10 mouse cellular contexts compared by ENCODE assay signal in genomic region chr8:97251458-97251865, GRCm38 (mm10).
DNase-seq lines count a peak whose midpoint lies in the region; ATAC-seq and TF ChIP-seq lines count a peak whose summit lies in the region.
"Had no signal": no experiment of that assay in that cellular context is flagged by ENCODE, and none has a peak within 500 bp of the region (broad histone marks: within the 10 kb centered on the region; RNA-seq: fewer than 3 reads in every experiment).

No protein-coding gene starts in this region.

- no peak for TF ChIP-seq POLR2A in lung, adult 2 months (IDR thresholded peaks at IDR 0.05; ENCODE audit: borderline replicate concordance, extremely low read depth, low read depth, low read length)
- TF ChIP-seq POLR2A in kidney, adult 2 months (IDR thresholded peaks at IDR 0.05; ENCODE audit: low read depth, low read length) = no peak

- peak; percentile 24 for DNase-seq in lung, postnatal 0 days (ENCODE audit: low spot score)
- no peak for DNase-seq in lung, adult 2 months
- DNase-seq in kidney, adult 2 months = peak; percentile 54
- no peak for DNase-seq in spleen, adult 12 weeks (ENCODE audit: low spot score)

- WGBS in forebrain, embryonic 13.5 days = 50% methylated on average over 5 of the region's 5 CpGs
- 32% methylated on average over 5 of the region's 5 CpGs for WGBS in forebrain, embryonic 15.5 days
- WGBS in lung, postnatal 0 days = 37% methylated on average over 5 of the region's 5 CpGs
- WGBS in lung, adult 2 months = 50% methylated on average over 5 of the region's 5 CpGs
- 18% methylated on average over 5 of the region's 5 CpGs for WGBS in kidney, adult 2 months
- 10% methylated on average over 5 of the region's 5 CpGs for WGBS in limb, embryonic 13.5 days

- H3K4me3 ChIP-seq in forebrain, embryonic 13.5 days = no peak overlapping the region
- no peak overlapping the region for H3K4me3 ChIP-seq in forebrain, embryonic 15.5 days
- no peak overlapping the region for H3K4me3 ChIP-seq in lung, postnatal 0 days (ENCODE audit: low read depth, low read length)
- no peak overlapping the region for H3K4me3 ChIP-seq in lung, adult 2 months (replicated peaks; ENCODE audit: extremely low read depth, low read depth, low read length)
- no peak overlapping the region for H3K4me3 ChIP-seq in kidney, adult 2 months (ENCODE audit: insufficient read depth, low read depth, low read length)
- no peak overlapping the region for H3K4me3 ChIP-seq in limb, embryonic 13.5 days
- H3K4me3 ChIP-seq: embryonic facial prominence, embryonic 12.5 days had no signal

- no peaks in the 10 kb centered on the region for H3K9me3 ChIP-seq in forebrain, embryonic 13.5 days (replicated peaks)
- H3K9me3 ChIP-seq in forebrain, embryonic 15.5 days = no peaks in the 10 kb centered on the region
- H3K9me3 ChIP-seq in lung, postnatal 0 days (ENCODE audit: low read length) = no peaks in the 10 kb centered on the region
- no peaks in the 10 kb centered on the region for H3K9me3 ChIP-seq in limb, embryonic 13.5 days
- H3K9me3 ChIP-seq: embryonic facial prominence, embryonic 12.5 days had no signal

- H3K27me3 ChIP-seq in forebrain, embryonic 13.5 days = no peaks in the 10 kb centered on the region
- no peaks in the 10 kb centered on the region for H3K27me3 ChIP-seq in forebrain, embryonic 15.5 days
- no peaks in the 10 kb centered on the region for H3K27me3 ChIP-seq in lung, postnatal 0 days (replicated peaks; ENCODE audit: insufficient read depth, low read length)
- H3K27me3 ChIP-seq in kidney, adult 2 months (replicated peaks; ENCODE audit: control insufficient read depth, insufficient read depth, low read length) = no peaks in the 10 kb centered on the region; the same call in 1 of the 2 replicates
- peaks cover 13% of the 10 kb centered on the region for H3K27me3 ChIP-seq in limb, embryonic 13.5 days
- H3K27me3 ChIP-seq: embryonic facial prominence, embryonic 12.5 days had no signal

- no peaks in the 10 kb centered on the region for H3K36me3 ChIP-seq in forebrain, embryonic 13.5 days (ENCODE audit: poor library complexity, severe bottlenecking)
- no peaks in the 10 kb centered on the region for H3K36me3 ChIP-seq in forebrain, embryonic 15.5 days
- no peaks in the 10 kb centered on the region for H3K36me3 ChIP-seq in lung, postnatal 0 days (ENCODE audit: insufficient read depth, low read length)
- no peaks in the 10 kb centered on the region for H3K36me3 ChIP-seq in kidney, adult 2 months (ENCODE audit: control insufficient read depth, insufficient read depth, low read length)
- H3K36me3 ChIP-seq in limb, embryonic 13.5 days = no peaks in the 10 kb centered on the region
- H3K36me3 ChIP-seq: embryonic facial prominence, embryonic 12.5 days had no signal

- no peak for TF ChIP-seq EP300 in lung, postnatal 0 days (IDR thresholded peaks at IDR 0.05)

- H3K9ac ChIP-seq in forebrain, embryonic 13.5 days = no peak overlapping the region
- no peak overlapping the region for H3K9ac ChIP-seq in forebrain, embryonic 15.5 days (replicated peaks)
- no peak overlapping the region for H3K9ac ChIP-seq in lung, postnatal 0 days (replicated peaks; ENCODE audit: low read depth)
- no peak overlapping the region for H3K9ac ChIP-seq in limb, embryonic 13.5 days
- H3K9ac ChIP-seq: embryonic facial prominence, embryonic 12.5 days had no signal

- ATAC-seq in forebrain, embryonic 13.5 days = peak; percentile 65; the same call in 1 of the 2 replicates
- no peak for ATAC-seq in forebrain, embryonic 15.5 days (replicated peaks)
- no peak for ATAC-seq in lung, postnatal 0 days
- ATAC-seq in limb, embryonic 13.5 days (ENCODE audit: low FRiP score, low read depth) = peak; percentile 92
- no peak for ATAC-seq in inflammation-experienced regulatory T-cells, adult 6 months

- peaks cover 9% of the 10 kb centered on the region; the same call in 1 of the 2 replicates for H3K4me1 ChIP-seq in forebrain, embryonic 13.5 days
- peaks cover 6% of the 10 kb centered on the region; the same call in 1 of the 2 replicates for H3K4me1 ChIP-seq in forebrain, embryonic 15.5 days
- no peaks in the 10 kb centered on the region for H3K4me1 ChIP-seq in lung, postnatal 0 days (ENCODE audit: insufficient read depth, low read depth, low read length)
- no peaks in the 10 kb centered on the region for H3K4me1 ChIP-seq in lung, adult 2 months (ENCODE audit: control insufficient read depth, insufficient read depth, low read length)
- H3K4me1 ChIP-seq in kidney, adult 2 months (ENCODE audit: control insufficient read depth, insufficient read depth, low read length) = peaks cover 3% of the 10 kb centered on the region; the same call in 1 of the 2 replicates
- peaks cover 11% of the 10 kb centered on the region; the same call in 1 of the 2 replicates for H3K4me1 ChIP-seq in limb, embryonic 13.5 days
- H3K4me1 ChIP-seq: embryonic facial prominence, embryonic 12.5 days had no signal

- H3K4me2 ChIP-seq in forebrain, embryonic 13.5 days = no peak overlapping the region; the same call in 1 of the 2 replicates
- no peak overlapping the region for H3K4me2 ChIP-seq in forebrain, embryonic 15.5 days (replicated peaks)
- H3K4me2 ChIP-seq in lung, postnatal 0 days (replicated peaks; ENCODE audit: low read depth, low read length) = no peak overlapping the region
- peak overlapping the region; percentile 33 for H3K4me2 ChIP-seq in limb, embryonic 13.5 days (replicated peaks)
- H3K4me2 ChIP-seq: embryonic facial prominence, embryonic 12.5 days had no signal

- no peak for TF ChIP-seq CTCF in lung, postnatal 0 days (IDR thresholded peaks at IDR 0.05)
- TF ChIP-seq CTCF in lung, adult 2 months (IDR thresholded peaks at IDR 0.05; ENCODE audit: insufficient read depth, low read length) = no peak
- no peak for TF ChIP-seq CTCF in kidney, adult 2 months (conservative IDR thresholded peaks at IDR 0.05; ENCODE audit: insufficient read depth, insufficient read length, low read depth, low read length)

- H3K27ac ChIP-seq in forebrain, embryonic 13.5 days = no peak overlapping the region
- no peak overlapping the region for H3K27ac ChIP-seq in forebrain, embryonic 15.5 days (replicated peaks)
- no peak overlapping the region for H3K27ac ChIP-seq in lung, postnatal 0 days (ENCODE audit: low read length)
- H3K27ac ChIP-seq in kidney, adult 2 months (ENCODE audit: insufficient read depth, low read depth, low read length) = no peak overlapping the region
- H3K27ac ChIP-seq in limb, embryonic 13.5 days = no peak overlapping the region
- H3K27ac ChIP-seq: embryonic facial prominence, embryonic 12.5 days; macrophage had no signal

Comparison
In these comparisons a context has a peak if more than half of its experiments do, and no peak if none do; other contexts are left out.
1. ATAC-seq: peak in forebrain, embryonic 13.5 days (single experiment) and limb, embryonic 13.5 days (single experiment); none in forebrain, embryonic 15.5 days (single experiment), lung, postnatal 0 days (single experiment) and inflammation-experienced regulatory T-cells, adult 6 months (single experiment).
2. DNase-seq: peak in lung, postnatal 0 days (single experiment) and kidney, adult 2 months (single experiment); none in lung, adult 2 months (single experiment) and spleen, adult 12 weeks (single experiment).